Mouse (Mus musculus) brown adipose tissue, adult 24 weeks (tissue): ENCODE measurements at regions not wholly inside any gene's neighbourhood (a gene's known extent, or its start where the extent isn't known, plus 50 kb on each side); places are given as distances from the start of the nearest gene placed in this dataset.

Source experiments
- H3K27ac ChIP-seq: fragments of 200-500 bp; replicated peaks from 2 replicates; pipeline ENCODE4 v1.5.1; 2012; ENCODE audit warnings: low read depth, mild to moderate bottlenecking, low read length
- H3K4me1 ChIP-seq: fragments of 200-500 bp; 2 replicates; pipeline ENCODE4 v1.6.1; 2012; ENCODE audit warnings: low read length, mixed read lengths; ENCODE audit not compliant: control insufficient read depth, insufficient read depth, insufficient read length
- H3K4me3 ChIP-seq: fragments of 200-500 bp; 2 replicates; pipeline ENCODE4 v1.5.1; 2012; ENCODE audit warnings: low read depth, mild to moderate bottlenecking, low read length, moderate library complexity; ENCODE audit not compliant: insufficient read depth

DNA sequence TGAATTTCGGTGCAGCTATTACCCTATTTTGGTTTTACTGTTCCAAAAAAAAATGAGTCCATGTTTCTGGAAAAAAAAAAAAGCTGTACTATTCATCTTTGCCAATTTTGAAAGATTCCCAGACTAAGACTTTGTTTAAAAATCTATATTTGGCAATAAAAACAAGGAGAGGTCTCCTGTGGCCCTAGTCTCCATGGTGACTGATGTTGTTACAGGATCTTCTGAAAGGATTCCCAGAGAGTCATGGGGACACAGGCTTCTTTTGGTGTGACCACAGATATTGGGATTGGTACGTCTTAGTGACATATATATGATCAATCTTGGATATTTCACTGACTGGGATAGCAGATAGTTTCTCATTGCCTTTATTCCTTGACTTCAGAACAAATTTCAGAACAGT lies 266.7 kb downstream of the Drd1 start:
- Histone ChIP-seq H3K4me1 (no peaks in the 10 kb centered on the region), H3K27ac (no peak overlapping the region), H3K4me3 (no peak overlapping the region)

DNA sequence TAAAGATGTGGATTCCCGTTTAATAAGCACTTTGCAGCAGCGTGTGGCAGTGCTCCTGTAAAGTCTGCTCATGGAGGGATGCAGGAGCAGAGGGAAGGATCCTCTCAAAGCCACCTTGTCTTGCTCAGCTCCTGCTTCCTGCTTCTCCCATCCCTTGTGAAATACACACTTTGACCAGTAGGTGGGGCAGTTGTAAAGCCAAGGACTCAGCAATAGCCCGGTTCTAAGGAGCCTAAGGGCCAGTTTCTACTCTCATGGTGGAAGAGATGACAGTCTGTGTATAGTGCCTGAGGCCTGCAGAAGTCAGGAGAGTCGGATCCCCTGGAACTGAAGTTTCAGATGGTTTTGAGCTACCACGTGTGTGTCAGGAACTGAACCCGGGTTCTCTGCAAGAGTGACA lies 272.0 kb downstream of the Drd1 start:
- H3K27ac ChIP-seq, result no peak overlapping the region
- H3K4me1 ChIP-seq, result no peaks in the 10 kb centered on the region
- H3K4me3 ChIP-seq, result no peak overlapping the region

DNA sequence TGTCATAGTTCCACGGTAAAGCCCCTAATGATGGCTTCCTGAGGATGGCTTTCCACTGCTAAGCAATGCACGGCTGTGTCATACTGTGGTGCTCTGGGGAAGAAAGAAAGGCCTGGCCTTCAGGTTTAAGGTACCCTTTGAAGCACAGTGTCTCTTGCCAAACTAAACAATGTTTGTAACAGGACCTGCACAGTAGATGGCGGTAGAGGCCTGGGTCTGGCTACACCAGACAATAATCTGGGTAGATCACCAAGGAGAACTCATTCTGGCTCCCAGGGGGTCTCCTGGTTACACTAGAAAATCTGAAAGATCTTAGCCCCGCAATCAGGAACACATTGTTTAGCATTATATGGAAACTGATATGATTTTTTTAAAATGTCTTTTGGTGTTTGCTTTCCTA lies 276.4 kb downstream of the Drd1 start:
- Histone ChIP-seq H3K4me3 (no peak overlapping the region), H3K27ac (no peak overlapping the region)

DNA sequence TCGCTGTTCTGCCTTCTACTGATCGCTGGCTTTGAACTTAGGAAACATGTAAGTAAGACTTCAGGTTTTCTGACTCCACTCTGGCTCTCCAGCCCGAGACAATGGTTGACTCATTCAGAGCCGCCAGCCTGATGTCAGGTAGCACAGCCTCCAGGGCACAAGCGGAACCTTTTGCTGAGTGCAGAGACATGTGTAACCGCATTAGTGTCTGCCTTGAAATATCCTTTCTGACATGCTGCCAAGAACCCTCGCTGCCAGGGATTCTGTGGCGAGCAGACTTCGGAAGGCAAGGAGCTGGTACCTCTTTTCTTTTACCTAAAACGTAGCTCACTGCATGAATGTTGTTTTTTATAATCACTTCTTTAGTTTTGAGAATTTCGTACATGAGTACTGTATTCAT lies 279.1 kb downstream of the Drd1 start:
- no peaks in the 10 kb centered on the region for H3K4me1 ChIP-seq
- H3K4me3 ChIP-seq, result no peak overlapping the region
- H3K27ac ChIP-seq, result no peak overlapping the region

More for the DNA sequence above, 276.4 kb downstream of the Drd1 start:
- H3K4me1 ChIP-seq, result no peaks in the 10 kb centered on the region

DNA sequence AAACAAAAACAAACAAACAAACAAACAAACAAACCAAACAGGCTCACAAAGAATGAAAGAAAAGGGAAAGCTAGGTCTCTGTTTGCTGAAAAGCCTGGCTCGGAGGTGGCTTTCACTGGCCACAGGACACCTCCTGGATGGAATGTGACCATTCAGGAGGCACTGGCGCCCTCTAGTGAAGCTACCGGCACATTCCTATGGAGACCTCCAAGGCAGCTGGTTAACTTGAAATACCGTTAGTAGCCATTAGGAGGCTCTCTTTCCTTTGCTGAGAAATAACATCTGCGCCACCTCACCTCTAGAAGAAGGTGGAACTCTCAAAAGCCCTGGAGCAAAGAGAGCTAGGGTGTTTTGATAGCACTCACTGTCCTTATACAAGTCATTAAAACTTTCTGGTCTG lies 279.8 kb downstream of the Drd1 start:
- Histone ChIP-seq H3K4me3 (no peak overlapping the region), H3K27ac (no peak overlapping the region), H3K4me1 (no peaks in the 10 kb centered on the region)

DNA sequence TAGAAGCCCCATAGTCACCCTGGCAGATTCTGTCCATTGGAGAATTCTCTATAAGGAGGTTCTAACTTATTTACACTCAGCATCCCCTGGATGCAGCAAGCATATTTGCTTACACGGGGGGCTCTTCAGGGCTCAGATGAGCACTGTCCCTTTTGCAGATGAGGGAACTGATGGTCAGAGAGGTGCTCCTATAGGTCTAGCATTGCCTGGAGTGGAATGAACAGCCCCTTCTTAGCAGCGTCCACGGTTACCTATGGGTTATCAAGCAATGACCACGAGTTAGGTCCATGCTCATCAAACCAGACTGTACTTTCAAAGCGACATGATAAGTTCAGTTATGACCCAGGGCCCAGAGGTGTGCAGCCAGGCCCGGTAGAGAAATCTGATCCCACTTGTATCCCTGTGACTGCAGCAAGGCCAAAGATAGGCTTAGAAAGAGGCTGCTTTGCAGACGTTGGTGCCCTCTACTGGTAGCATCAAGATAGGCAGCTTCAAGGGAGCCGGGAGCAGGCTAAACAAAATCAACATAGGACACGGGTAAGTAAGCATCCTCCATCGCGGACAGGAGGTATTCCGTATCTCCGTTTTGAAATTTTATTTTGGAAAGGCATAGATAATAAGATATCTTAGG lies 290.8 kb downstream of the Drd1 start:
- Histone ChIP-seq H3K4me1 (no peaks in the 10 kb centered on the region), H3K4me3 (no peak overlapping the region), H3K27ac (no peak overlapping the region)

DNA sequence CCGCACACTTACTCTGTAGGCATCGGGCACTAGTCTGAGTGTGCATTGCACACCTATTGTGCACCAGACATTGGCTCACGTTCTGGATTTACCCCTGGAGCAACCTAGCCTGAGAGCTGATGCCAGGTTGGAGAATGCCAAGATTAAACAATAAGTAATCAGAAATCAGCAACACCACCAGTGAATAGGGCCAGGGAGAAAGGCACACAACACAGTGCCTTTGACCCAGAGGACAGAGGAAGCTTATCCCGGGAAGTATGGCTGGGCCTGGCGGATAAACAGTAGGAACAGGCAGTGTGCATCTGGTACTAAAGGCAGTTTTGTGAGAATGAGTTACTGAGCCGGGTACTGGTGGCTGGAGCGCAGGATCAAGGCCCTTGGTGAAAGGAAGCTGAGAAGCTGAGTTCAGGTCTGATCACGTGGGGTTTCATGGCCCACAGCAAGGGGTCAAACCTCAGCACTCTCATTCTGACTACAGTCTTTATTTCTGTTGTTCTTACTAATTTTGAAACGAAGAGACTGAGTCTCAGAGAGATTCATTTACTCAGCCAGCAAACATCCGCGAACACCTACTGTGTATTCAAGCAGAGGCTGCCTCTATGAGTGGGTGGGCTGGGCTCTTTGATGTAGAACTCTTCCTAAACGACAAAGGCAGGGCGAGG lies 284.8 kb upstream of the Msx2 start:
- no peaks in the 10 kb centered on the region for H3K4me1 ChIP-seq
- no peak overlapping the region for H3K4me3 ChIP-seq
- H3K27ac ChIP-seq, result no peak overlapping the region

DNA sequence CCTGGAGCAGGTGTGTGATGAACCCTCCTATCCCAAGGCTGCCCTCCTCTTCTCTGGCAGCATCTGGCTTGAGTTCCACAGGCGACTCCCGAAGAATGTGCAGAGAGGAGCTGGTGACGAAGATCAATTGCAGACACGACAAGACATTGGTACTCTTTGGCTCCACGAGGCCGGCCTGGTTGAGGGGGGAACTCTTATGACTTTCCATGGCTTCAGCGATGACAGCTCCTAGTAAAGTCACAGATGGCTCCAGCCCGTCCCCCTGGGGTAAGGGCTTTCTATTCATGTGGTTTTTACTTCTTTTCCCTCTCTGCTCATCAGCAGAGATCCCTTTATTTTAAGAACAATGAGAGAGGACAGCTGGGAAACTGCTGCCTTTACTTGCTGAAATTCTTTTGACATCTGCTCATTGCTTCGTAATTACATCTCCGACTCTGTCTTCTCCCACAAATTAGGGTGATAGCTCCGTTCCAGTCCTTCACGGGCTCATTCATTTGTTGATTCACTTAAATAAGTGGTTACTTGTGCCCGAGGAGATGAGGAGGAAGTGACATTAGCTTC lies 284.2 kb upstream of the Msx2 start:
- no peaks in the 10 kb centered on the region for H3K4me1 ChIP-seq
- no peak overlapping the region for H3K4me3 ChIP-seq
- no peak overlapping the region for H3K27ac ChIP-seq

DNA sequence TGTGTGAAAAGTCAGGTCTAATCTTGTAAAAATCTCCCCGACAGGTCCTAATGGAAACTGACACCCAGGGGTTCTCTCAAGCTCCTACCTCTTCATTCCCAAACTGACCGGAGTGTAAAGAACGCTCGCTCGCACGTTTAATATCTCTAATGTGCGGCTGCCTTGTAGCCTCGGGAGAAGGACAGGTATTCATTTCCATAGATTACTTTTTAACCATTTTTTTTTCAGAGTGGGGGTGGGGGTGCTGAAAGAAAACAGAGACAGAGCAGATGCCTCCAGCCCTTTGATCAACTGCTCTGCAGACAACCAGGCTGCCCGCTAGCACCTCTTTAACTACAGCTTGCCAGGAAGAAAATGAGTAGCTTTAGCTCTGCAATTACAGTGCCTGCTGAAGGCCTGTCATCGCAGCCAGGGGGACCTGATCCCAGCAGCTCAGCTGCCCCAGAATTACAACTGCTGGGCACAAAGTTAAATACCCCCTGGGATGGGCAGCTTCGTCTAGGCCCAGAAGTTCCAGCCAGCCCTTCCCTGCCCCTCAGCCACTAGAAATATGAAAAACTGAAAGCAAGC lies 282.3 kb upstream of the Msx2 start:
- H3K4me1 ChIP-seq, result no peaks in the 10 kb centered on the region
- no peak overlapping the region for H3K27ac ChIP-seq
- H3K4me3 ChIP-seq, result no peak overlapping the region

DNA sequence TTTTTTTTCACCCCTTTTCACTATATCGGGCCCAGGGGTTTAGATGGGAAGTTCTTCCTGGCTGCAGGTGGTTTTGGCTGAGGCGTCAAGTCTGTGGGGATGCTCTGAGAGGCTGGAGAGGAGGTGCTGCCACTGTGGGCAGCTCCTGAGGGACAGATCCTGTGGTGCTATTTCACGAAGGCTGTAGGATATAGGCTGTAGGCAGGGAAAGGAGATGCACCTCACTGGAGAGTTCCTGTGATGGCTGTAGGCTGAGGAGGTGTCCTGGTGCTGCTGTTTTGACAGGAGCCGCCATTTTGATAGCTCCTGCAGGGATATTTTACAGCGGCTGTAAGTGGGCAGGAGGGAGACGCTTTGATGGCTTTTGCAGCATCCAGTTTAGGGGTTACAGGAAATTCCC lies 280.2 kb upstream of the Msx2 start:
- Histone ChIP-seq H3K4me1 (no peaks in the 10 kb centered on the region), H3K4me3 (no peak overlapping the region), H3K27ac (no peak overlapping the region)

DNA sequence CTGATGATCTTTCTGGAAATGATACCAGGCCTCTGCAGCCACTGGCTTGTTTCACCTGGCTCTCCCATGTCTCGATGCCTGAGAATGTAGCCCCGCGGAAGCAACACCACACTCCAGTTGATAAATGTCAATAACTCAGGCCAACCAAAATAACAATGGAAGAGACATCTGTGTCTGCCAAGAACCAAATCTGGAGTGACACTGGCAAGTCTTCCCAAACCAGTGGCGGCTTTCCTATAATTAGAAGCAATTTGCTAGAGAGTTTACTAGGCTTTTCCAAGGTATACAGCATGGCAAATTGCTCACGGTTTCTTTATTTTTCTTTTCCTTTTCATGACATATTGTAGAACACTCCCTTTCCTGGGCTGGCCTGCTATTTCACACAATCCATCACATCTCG lies 268.1 kb upstream of the Msx2 start:
- Histone ChIP-seq H3K27ac (no peak overlapping the region), H3K4me1 (no peaks in the 10 kb centered on the region), H3K4me3 (no peak overlapping the region)

DNA sequence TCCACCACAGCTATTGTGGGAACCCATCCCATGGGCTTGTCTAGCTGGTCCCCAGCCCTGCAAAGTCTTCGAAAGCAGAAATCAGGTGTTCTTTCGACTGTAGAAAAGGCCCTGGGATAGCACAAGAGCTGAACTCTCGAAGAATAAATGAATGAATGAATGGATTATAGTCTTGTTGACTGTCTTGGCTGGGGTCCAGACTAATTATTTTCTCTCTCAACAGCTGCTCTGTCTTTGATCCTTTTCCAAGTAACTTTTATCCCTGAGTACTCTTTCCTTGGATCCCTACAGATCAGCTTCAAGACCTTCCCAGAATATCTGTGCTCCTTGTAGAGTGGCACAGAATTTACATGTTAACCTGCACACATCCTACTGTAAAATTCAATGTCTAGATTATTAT lies 266.3 kb upstream of the Msx2 start:
- H3K4me1 ChIP-seq, result no peaks in the 10 kb centered on the region
- H3K4me3 ChIP-seq, result no peak overlapping the region
- H3K27ac ChIP-seq, result no peak overlapping the region

DNA sequence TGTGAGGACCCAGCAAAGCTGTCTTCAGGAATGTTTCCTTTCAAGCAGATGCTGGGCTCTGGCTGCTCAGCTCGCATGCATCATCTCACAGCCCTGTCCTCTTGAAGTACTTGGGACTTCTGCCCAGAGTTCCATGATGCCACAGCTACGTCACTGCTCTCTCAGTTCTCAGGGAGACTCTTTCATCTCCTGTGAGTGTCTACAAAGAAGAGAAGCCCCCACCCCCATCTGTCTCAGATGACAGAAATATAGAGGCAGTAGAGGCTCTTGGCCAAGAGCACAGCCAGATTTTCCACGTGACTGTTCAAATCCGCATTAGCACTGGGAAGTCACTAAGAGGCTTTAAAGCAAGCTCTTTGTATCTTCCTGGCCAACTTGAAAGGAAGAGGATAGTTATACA lies 262.1 kb upstream of the Msx2 start:
- Histone ChIP-seq H3K27ac (no peak overlapping the region), H3K4me3 (no peak overlapping the region), H3K4me1 (no peaks in the 10 kb centered on the region)

DNA sequence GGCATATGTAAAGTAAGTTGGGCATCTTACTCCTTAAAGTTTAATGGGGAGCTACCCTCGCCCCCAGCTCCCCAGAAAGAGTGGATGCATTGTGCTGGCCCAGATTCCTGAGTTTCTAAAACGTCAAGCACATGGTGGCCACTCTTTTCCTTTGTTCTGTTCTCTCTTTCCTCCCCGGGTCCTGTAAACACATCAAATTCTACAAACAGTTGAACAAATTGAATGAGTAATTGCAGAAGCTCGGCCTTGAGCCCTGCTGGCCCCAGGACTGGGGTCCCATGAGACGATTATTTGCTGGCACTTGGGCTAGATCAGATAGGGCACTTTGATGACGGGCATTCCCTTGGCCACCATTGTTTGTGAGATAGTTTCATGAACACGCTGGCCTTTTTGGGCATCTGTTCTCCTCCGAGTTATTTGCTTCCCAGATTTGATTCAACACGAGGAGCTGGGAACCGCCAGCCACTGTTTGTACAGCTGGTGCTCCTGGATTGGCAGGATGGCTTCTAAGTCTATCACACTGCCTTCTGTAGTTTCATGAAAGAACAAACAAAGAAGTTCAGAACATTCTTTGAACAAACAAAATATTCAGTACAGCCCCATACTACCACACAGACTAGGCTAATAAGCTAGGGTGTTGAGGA lies 257.5 kb upstream of the Msx2 start:
- Histone ChIP-seq H3K27ac (no peak overlapping the region), H3K4me1 (no peaks in the 10 kb centered on the region), H3K4me3 (no peak overlapping the region)

DNA sequence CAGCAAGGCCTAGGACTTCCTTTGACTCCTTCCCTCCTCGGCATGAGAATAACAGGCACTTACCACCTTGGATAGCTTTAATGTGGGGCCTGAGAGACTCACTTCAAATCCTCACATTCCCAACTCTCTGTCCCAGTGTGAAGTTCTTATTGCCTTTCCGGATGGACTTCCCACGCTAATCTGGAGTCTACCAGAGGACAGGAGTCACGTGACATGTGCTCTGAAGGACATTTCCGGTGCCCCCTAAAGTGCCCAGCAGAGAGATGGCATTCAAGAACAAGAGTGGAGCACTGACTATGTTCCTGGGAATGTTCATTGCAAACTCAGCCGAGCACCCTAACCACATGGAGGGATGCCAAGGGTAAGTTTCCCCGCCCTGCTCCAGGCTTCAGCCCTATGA lies 257.0 kb upstream of the Msx2 start:
- no peak overlapping the region for H3K27ac ChIP-seq
- H3K4me1 ChIP-seq, result no peaks in the 10 kb centered on the region
- no peak overlapping the region for H3K4me3 ChIP-seq
